Mouse (Mus musculus): ENCODE data around the gene Lrrc20. TPM values are rescaled to one million over a fixed set of nuclear protein-coding genes. Genes with fewer than 3 reads are reported as not detected.

The Lrrc20 gene
- polyA plus RNA-seq, 1 experiment from 2014 or later: 22.1 TPM

DNA sequence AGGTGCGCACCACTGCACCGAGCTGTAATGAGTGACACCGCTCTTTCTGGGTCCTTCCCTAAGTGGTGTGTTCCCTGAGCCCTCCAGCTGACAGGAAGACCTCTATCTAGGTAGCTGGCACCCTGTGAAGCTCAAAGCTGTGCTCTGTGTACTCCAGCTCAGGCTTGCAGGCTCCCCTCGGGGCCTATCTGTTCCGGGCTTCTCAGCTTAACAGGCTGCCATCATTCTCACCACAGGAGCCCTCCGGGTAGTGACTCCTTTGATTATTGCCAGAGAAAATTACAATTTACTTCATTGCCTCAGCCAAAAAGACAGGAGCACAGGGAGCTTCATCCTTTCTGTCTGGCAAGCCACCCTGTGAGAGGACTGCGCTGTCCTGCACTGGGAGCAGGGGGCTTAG is 57.7 kb downstream of the Lrrc20 start:
- no peaks in the 10 kb centered on the region for H3K9me3 ChIP-seq
- H3K27me3 ChIP-seq: no peaks in the 10 kb centered on the region
- no peak for ATAC-seq (replicated peaks)
- H3K4me1 ChIP-seq: peaks cover 43% of the 10 kb centered on the region
- H3K36me3 ChIP-seq: no peaks in the 10 kb centered on the region
- H3K4me3 ChIP-seq: no peak overlapping the region
- peak overlapping the region; percentile 88; the same call in 1 of the 2 replicates for H3K27ac ChIP-seq (replicated peaks)
- H3K4me2 ChIP-seq (replicated peaks): no peak overlapping the region
- no peak overlapping the region for H3K9ac ChIP-seq (replicated peaks)
- 69% methylated on average over 7 of the region's 7 CpGs for WGBS

DNA sequence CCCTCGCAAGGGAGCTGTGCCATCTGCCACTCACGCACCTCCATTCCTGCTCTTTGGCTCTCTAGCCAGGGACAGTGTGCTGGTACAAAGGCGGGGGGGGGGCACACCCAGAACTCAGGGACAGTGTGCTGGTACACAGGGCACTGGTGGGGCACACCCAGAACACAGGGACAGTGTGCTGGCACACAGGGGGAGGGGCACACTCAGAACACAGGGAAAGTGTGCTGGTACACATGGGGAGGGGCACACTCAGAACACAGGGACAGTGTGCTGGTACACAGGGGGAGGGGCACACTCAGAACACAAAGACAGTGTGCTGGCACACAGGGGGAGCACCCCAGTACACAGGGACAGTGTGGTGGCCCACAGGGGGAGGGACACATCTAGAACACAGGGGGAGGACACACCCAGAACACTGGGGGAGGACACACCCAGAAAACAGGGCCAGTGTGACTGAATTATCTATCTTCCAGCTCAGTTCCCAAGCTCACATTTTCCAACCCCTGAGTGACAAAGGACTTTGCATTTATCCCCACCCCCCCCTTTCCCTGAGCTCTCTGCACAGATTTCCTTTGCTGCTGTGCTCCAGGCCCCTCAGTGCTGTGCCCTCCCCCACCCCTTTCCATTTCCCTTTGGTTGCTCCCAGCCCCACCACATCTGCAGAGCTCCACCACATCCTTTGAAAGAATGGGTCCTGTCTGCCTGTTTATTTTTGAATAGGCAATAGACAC is 58.9 kb downstream of the Lrrc20 start:
- Histone ChIP-seq H3K4me2 (replicated peaks) (no peak overlapping the region), H3K36me3 (no peaks in the 10 kb centered on the region), H3K27me3 (no peaks in the 10 kb centered on the region), H3K9me3 (no peaks in the 10 kb centered on the region), H3K4me3 (no peak overlapping the region), H3K27ac (replicated peaks) (peak overlapping the region; percentile 88), H3K9ac (replicated peaks) (no peak overlapping the region), H3K4me1 (peaks cover 48% of the 10 kb centered on the region)
- 24% methylated on average over 3 of the region's 3 CpGs for WGBS
- ATAC-seq (replicated peaks): peak; percentile 85

DNA sequence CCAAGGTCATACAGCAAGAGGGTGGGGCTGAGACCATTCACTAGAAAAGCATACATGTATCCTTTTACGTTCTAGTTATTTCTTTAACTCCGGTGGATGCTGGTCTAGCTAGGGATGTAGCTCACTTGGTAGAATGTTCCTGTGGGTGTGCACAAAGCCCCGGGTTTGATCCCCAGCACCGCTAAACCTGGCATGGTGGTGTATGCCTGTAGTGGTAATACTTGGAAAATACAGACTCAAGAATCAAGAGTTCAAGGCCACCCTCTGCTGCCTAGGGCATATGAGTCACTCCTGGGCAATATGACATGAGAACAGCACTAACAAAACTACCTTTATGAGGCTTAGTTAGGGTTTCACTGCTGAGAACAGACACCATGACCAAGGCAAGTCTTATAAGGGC is 59.8 kb downstream of the Lrrc20 start:
- peak overlapping the region; percentile 88 for H3K27ac ChIP-seq (replicated peaks)
- 72% methylated on average over 4 of the region's 4 CpGs for WGBS

DNA sequence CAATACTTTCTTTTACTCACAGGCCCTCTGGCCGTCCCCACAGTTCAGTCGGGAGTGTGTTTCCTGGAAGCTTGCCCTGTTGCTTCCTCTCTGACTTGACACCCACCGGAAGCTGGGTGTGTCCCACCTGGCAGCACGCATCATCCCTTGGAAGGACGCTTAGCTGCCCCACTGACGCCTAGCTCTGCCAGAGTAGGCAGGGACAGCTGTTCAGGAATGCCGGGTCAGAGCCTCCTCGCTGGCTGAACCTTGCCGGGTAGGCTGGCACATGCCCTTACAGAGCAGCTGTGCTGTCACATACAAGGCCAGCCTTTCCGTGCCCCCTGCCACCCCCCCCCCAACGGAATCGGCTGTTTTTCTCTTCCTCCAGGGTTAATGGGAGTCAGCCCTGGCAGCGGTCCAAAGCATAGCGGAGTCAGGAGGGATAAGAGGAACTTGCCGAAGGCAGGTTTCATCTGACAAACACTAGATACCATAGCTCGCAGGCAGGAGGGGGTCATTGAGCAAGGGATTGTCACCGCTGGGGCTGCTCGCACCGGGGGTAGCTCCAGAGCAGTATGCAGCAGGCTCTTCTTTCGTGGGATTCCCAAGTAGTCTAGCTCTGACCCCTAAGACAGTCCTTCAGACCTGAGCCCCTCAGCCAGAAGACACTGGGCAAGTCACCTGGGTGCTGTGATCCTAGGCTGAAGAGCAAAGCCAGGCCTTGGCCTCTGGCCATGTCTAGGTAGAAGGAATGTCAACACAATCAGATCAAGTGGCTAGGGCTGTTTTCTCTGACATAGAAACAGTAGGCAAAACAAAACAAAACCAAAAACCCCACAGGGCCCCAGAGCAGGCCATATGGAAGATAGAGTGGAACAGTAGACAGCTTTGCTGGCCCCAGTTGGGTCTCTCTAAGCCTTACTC is 60.8 kb downstream of the Lrrc20 start:
- Histone ChIP-seq H3K27ac (replicated peaks) (peak overlapping the region; percentile 88), H3K4me2 (replicated peaks) (no peak overlapping the region), H3K4me3 (no peak overlapping the region), H3K36me3 (no peaks in the 10 kb centered on the region), H3K4me1 (peaks cover 48% of the 10 kb centered on the region), H3K9me3 (no peaks in the 10 kb centered on the region), H3K9ac (replicated peaks) (no peak overlapping the region), H3K27me3 (no peaks in the 10 kb centered on the region)
- ATAC-seq (replicated peaks): no peak
- WGBS: 18% methylated on average over 20 of the region's 20 CpGs

More for the DNA sequence above, 59.8 kb downstream of the Lrrc20 start:
- Histone ChIP-seq H3K4me2 (replicated peaks) (no peak overlapping the region), H3K9me3 (no peaks in the 10 kb centered on the region), H3K27me3 (no peaks in the 10 kb centered on the region), H3K36me3 (no peaks in the 10 kb centered on the region), H3K9ac (replicated peaks) (no peak overlapping the region), H3K4me3 (no peak overlapping the region), H3K4me1 (peaks cover 48% of the 10 kb centered on the region)
- ATAC-seq (replicated peaks): no peak

DNA sequence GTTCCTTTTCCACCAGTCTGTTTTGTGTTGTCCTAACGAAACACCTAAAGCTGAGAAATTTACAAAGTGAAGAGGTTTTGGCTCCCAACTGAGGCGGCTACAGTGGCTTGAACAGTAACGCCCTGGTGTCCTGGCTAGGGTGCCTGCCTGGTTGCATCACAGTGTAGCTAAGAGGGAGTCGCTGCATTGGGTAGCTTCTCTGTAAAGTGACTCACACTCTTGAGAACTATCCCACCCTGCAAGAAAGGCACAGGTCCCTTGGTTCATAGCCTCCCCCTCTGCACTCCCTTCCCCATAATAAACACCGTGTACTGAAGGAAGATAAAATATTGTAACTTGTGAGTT is 61.4 kb downstream of the Lrrc20 start:
- H3K36me3 ChIP-seq: no peaks in the 10 kb centered on the region
- H3K9me3 ChIP-seq: no peaks in the 10 kb centered on the region
- 77% methylated on average over 5 of the region's 5 CpGs for WGBS
- no peak for ATAC-seq (replicated peaks)
- no peak overlapping the region for H3K4me2 ChIP-seq (replicated peaks)
- peak overlapping the region; percentile 88 for H3K27ac ChIP-seq (replicated peaks)
- peaks cover 48% of the 10 kb centered on the region for H3K4me1 ChIP-seq
- H3K27me3 ChIP-seq: no peaks in the 10 kb centered on the region
- H3K9ac ChIP-seq (replicated peaks): no peak overlapping the region
- no peak overlapping the region for H3K4me3 ChIP-seq

DNA sequence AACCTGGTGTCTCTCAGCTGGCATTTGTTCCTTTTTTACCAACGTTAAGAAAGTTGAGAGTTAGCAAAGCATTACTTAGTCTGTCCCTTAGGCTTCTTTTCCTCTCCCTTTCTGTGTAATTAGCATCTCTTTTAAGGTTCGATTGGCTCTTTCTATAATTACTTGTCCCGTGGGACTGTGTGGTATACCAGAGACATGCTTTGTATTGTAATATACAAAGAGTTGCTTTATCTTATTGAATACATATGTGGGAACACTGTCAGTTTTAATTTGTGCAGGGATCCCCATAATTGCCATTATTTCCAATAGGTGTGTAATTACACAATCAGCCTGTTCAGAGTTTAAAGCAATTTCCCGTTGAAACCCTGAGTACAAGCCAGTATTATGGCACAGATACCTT is 62.8 kb downstream of the Lrrc20 start:
- H3K4me3 ChIP-seq: no peak overlapping the region
- no peaks in the 10 kb centered on the region for H3K36me3 ChIP-seq
- H3K4me2 ChIP-seq (replicated peaks): no peak overlapping the region
- no peaks in the 10 kb centered on the region for H3K27me3 ChIP-seq
- H3K9ac ChIP-seq (replicated peaks): no peak overlapping the region
- no peak for ATAC-seq (replicated peaks)
- WGBS: 6% methylated on average over 4 of the region's 4 CpGs
- H3K4me1 ChIP-seq: peaks cover 48% of the 10 kb centered on the region
- no peak overlapping the region for H3K27ac ChIP-seq (replicated peaks)
- no peaks in the 10 kb centered on the region for H3K9me3 ChIP-seq

DNA sequence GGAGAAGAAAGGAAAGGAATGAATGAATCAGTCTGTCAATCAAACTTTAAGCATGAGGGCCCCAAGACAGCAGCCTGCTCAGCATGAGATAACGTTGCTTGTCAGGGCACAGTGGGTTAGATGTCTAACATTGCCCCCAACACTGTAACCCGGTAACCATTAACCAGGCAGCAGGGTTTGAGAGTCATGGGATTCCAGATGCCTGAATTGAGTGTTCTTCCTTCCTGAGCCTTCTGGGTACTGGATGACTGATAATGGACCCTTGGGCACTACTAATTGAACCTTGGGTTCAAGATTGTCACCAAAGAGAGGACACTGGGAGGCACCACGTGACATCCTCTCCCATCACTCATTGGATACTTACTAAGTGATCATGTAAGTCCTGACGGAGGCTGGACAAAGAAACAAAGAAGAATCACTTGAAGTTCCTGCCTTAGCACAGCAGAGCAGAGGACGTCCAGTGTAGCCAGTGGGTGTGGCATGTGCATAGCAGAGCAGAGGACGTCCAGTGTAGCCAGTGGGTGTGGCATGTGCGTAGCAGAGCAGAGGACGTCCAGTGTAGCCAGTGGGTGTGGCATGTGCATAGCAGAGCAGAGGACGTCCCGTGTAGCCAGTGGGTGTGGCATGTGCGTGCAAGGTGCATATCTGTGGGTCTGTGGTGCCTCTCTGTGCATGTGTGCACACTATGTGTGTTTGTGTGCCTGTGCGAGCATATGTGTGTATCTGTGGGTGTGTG is 68.7 kb downstream of the Lrrc20 start:
- Histone ChIP-seq H3K36me3 (no peaks in the 10 kb centered on the region), H3K9me3 (no peaks in the 10 kb centered on the region), H3K9ac (replicated peaks) (no peak overlapping the region), H3K4me2 (replicated peaks) (no peak overlapping the region), H3K4me3 (no peak overlapping the region), H3K4me1 (no peaks in the 10 kb centered on the region), H3K27me3 (no peaks in the 10 kb centered on the region), H3K27ac (replicated peaks) (no peak overlapping the region)
- 60% methylated on average over 12 of the region's 12 CpGs for WGBS
- 0 out of 2 replicates have a peak, but pooled peaks have one; percentile 30 for ATAC-seq (replicated peaks)

DNA sequence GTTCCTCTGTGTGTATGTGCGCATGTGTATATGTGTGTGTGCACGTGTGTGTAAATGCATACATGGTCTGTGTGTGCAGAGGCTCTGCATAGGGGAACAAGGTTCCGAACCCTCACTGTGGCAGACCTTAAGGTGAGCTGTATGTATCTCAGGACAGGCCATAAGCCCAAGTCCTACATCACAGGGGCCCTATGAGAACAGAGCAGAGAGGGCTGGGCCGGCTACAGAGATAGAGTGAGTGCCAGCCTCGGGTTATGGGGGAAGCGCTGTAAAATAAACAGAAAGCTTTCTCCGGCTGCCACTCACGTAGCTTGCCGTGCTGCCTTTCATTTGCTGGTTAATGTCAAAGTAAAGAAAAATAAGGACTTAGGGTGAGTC is 69.3 kb downstream of the Lrrc20 start:
- Histone ChIP-seq H3K4me1 (no peaks in the 10 kb centered on the region), H3K4me2 (replicated peaks) (no peak overlapping the region), H3K36me3 (no peaks in the 10 kb centered on the region), H3K27ac (replicated peaks) (no peak overlapping the region), H3K9me3 (no peaks in the 10 kb centered on the region), H3K27me3 (no peaks in the 10 kb centered on the region), H3K4me3 (no peak overlapping the region), H3K9ac (replicated peaks) (no peak overlapping the region)
- ATAC-seq (replicated peaks): 0 out of 2 replicates have a peak, but pooled peaks have one; percentile 30
- WGBS: 69% methylated on average over 9 of the region's 9 CpGs

DNA sequence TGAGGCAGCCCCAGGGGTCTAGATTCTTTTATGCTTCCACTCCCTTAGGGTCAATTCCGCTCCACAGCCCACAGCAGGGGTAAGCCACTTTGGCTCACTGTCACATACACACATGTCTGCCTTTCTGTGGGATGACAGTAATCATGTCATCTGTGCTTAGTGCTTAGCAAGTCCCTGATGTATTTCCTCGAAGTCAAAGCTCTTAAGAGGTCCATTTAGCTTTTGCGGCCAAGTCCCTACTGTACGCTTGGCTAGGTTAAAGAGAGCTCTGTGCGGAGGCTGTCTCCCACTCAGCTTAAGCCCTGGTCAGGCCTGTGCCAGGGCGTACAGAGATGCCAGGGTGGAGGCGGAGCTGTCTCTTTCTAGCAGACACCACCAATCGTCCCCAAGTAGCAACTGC is 74.5 kb downstream of the Lrrc20 start:
- Histone ChIP-seq H3K4me1 (no peaks in the 10 kb centered on the region), H3K36me3 (no peaks in the 10 kb centered on the region), H3K27ac (replicated peaks) (no peak overlapping the region), H3K4me2 (replicated peaks) (no peak overlapping the region), H3K9me3 (no peaks in the 10 kb centered on the region), H3K27me3 (no peaks in the 10 kb centered on the region), H3K9ac (replicated peaks) (no peak overlapping the region), H3K4me3 (no peak overlapping the region)
- 71% methylated on average over 8 of the region's 8 CpGs for WGBS
- no peak for ATAC-seq (replicated peaks)

DNA sequence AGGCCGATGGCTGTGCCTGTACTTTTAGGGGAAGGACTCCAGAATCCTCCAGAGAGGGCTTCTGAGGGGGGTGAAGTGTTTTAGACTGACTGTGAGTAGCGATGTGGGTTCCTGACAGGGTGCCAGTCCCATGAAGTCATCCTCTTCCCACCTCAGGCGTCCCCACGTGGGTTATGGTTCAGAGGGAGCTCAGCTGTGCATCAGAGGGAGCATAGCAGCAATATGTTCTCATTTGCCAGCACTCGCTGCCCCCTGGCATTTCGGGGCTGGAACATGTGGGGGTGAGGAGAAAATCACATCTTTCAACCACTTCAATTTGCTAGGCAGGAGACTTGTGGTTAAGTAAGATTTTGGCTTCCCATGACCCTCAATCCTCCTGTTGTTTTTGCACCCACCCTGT is 79.6 kb downstream of the Lrrc20 start:
- no peaks in the 10 kb centered on the region for H3K9me3 ChIP-seq
- H3K36me3 ChIP-seq: no peaks in the 10 kb centered on the region
- H3K27ac ChIP-seq (replicated peaks): no peak overlapping the region
- H3K9ac ChIP-seq (replicated peaks): no peak overlapping the region
- WGBS: 89% methylated on average over 6 of the region's 6 CpGs
- H3K27me3 ChIP-seq: no peaks in the 10 kb centered on the region
- no peaks in the 10 kb centered on the region for H3K4me1 ChIP-seq
- no peak overlapping the region for H3K4me3 ChIP-seq
- H3K4me2 ChIP-seq (replicated peaks): no peak overlapping the region
- no peak for ATAC-seq (replicated peaks)

DNA sequence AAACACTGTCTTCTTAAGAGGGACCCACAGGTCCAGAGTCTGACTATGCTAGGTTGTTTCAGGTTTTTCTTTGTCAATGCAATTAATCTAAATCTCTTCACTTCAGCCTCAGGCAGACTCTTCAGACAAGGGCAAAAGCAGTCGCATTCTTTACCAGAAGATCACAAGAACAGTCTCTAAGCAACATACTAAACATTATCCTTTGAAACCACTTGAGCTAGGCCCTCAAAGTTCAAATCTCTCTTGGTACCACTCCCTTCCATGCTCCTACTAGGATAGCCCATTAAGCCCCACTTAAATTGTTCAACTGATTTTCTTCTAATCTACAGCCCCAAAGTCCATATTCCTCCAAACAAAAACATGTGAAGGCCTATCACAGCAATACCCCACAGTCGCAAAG is 83.0 kb downstream of the Lrrc20 start:
- no peak for ATAC-seq (replicated peaks)
- no peak overlapping the region for H3K9ac ChIP-seq (replicated peaks)
- H3K9me3 ChIP-seq: no peaks in the 10 kb centered on the region
- 89% methylated on average over 2 of the region's 2 CpGs for WGBS
- no peak overlapping the region for H3K4me3 ChIP-seq
- H3K27me3 ChIP-seq: no peaks in the 10 kb centered on the region
- no peaks in the 10 kb centered on the region for H3K4me1 ChIP-seq
- H3K36me3 ChIP-seq: no peaks in the 10 kb centered on the region; the same call in 1 of the 2 replicates
- no peak overlapping the region for H3K4me2 ChIP-seq (replicated peaks)
- H3K27ac ChIP-seq (replicated peaks): no peak overlapping the region

DNA sequence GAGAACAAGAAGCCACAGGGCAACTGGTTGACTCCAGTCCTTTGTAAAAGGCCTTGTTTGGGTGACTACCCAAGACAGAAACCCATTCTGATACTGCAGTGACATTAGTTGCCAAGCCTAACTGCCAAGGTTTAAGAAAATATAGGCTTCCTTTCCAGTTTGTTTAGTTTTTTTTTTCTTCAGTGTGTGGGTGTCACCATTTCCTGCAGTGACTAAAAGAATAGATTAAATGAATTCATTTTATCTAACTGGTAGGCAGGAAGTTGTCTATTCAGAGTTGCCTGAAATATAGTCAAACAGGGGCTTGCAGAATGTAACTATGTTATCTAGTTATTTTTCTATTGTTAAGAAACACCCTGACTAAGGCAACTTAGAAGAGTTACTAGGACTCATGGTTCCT is 83.9 kb downstream of the Lrrc20 start:
- no peak overlapping the region for H3K27ac ChIP-seq (replicated peaks)
- H3K4me2 ChIP-seq (replicated peaks): no peak overlapping the region
- no peaks in the 10 kb centered on the region for H3K9me3 ChIP-seq
- H3K27me3 ChIP-seq: no peaks in the 10 kb centered on the region
- H3K36me3 ChIP-seq: no peaks in the 10 kb centered on the region; the same call in 1 of the 2 replicates
- no peak for ATAC-seq (replicated peaks)
- no peaks in the 10 kb centered on the region for H3K4me1 ChIP-seq
- H3K9ac ChIP-seq (replicated peaks): no peak overlapping the region
- H3K4me3 ChIP-seq: no peak overlapping the region
